ENCODE assay signal across 8 mouse cellular contexts in genomic region chr6:120539781-120540231, GRCm38 (mm10). TPM values are rescaled to one million over a fixed set of nuclear protein-coding genes. Genes with fewer than 3 reads are reported as not detected.
A peak's percentile ranks its signal among the peaks of the same experiment; 100 is the strongest.
DNase-seq lines count a peak whose midpoint lies in the region; ATAC-seq and TF ChIP-seq lines count a peak whose summit lies in the region.

No protein-coding gene starts in this region.

- H3K36me3 ChIP-seq in hindbrain, embryonic 13.5 days: no peaks in the 10 kb centered on the region
- H3K36me3 ChIP-seq in liver, embryonic 12.5 days: no peaks in the 10 kb centered on the region
- no peaks in the 10 kb centered on the region for H3K36me3 ChIP-seq in thymus, adult 2 months (ENCODE audit: control insufficient read depth, insufficient read depth, low read length)

- peaks cover 10% of the 10 kb centered on the region for H3K4me1 ChIP-seq in hindbrain, embryonic 13.5 days (replicated peaks)
- H3K4me1 ChIP-seq in liver, embryonic 12.5 days: peaks cover 13% of the 10 kb centered on the region
- H3K4me1 ChIP-seq in thymus, adult 2 months (replicated peaks; ENCODE audit: control insufficient read depth, insufficient read depth, low read length): 0 out of 2 replicates have a peak, but pooled peaks cover 3% of the 10 kb centered on the region

- H3K9me3 ChIP-seq in hindbrain, embryonic 13.5 days: no peaks in the 10 kb centered on the region
- H3K9me3 ChIP-seq in liver, embryonic 12.5 days (replicated peaks): no peaks in the 10 kb centered on the region

- DNase-seq in adrenal gland, postnatal 14 days: peak; percentile 81
- peak; percentile 20 for DNase-seq in gastrocnemius, postnatal 10 days
- DNase-seq in thymus, adult 2 months: no peak
- DNase-seq in left cerebral cortex, postnatal 36 days (ENCODE audit: low spot score in 2 of 2): no peak
- no peak for DNase-seq in right cerebral cortex, postnatal 25 days

- ATAC-seq in hindbrain, embryonic 13.5 days (ENCODE audit: low FRiP score): peak; percentile 36
- peak; percentile 38; the same call in 1 of the 2 replicates for ATAC-seq in liver, embryonic 12.5 days
- ATAC-seq in monocyte, adult 5-6 weeks (replicated peaks; ENCODE audit: insufficient number of reproducible peaks, low FRiP score, low TSS enrichment, poor library complexity, severe bottlenecking): peak; percentile 45; the same call in 1 of the 2 replicates

- no peak for TF ChIP-seq POLR2A in thymus, adult 2 months (IDR thresholded peaks at IDR 0.05; ENCODE audit: control insufficient read depth, extremely low read depth, insufficient read depth, low read length, poor library complexity)

- intact Hi-C loops in left cerebral cortex, postnatal 36 days (cut with DNase I): loop anchor here (1.0 kb wide), 1 partner anchor 196 kb away; no protein-coding TSS in a partner anchor

- 35% methylated on average over 10 of the region's 10 CpGs for WGBS in hindbrain, embryonic 13.5 days
- WGBS in liver, embryonic 12.5 days (ENCODE audit: insufficient replicate concordance): 46% methylated on average over 10 of the region's 10 CpGs
- 95% methylated on average over 10 of the region's 10 CpGs for WGBS in thymus, adult 2 months

- H3K27me3 ChIP-seq in hindbrain, embryonic 13.5 days: no peaks in the 10 kb centered on the region
- H3K27me3 ChIP-seq in liver, embryonic 12.5 days (replicated peaks): no peaks in the 10 kb centered on the region
- H3K27me3 ChIP-seq in thymus, adult 2 months (ENCODE audit: control insufficient read depth, insufficient read depth, low read length): no peaks in the 10 kb centered on the region

- no peak for TF ChIP-seq CTCF in thymus, adult 2 months (IDR thresholded peaks at IDR 0.05; ENCODE audit: borderline replicate concordance, control insufficient read depth, extremely low read depth, insufficient read depth, low read length, poor library complexity)

- no peak overlapping the region; the same call in 1 of the 2 replicates for H3K9ac ChIP-seq in hindbrain, embryonic 13.5 days
- 0 out of 2 replicates have a peak overlapping the region, but pooled peaks have one; percentile 60 for H3K9ac ChIP-seq in liver, embryonic 12.5 days

- H3K4me3 ChIP-seq in hindbrain, embryonic 13.5 days: no peak overlapping the region
- no peak overlapping the region for H3K4me3 ChIP-seq in liver, embryonic 12.5 days
- no peak overlapping the region for H3K4me3 ChIP-seq in thymus, adult 2 months (ENCODE audit: control insufficient read depth, insufficient read depth, low read length)

- H3K27ac ChIP-seq in hindbrain, embryonic 13.5 days: peak overlapping the region; percentile 52; the same call in 1 of the 2 replicates
- peak overlapping the region; percentile 51 for H3K27ac ChIP-seq in liver, embryonic 12.5 days
- no peak overlapping the region for H3K27ac ChIP-seq in thymus, adult 2 months (ENCODE audit: control insufficient read depth, insufficient read depth, low read length)

- H3K4me2 ChIP-seq in hindbrain, embryonic 13.5 days: no peak overlapping the region
- peak overlapping the region; percentile 65 for H3K4me2 ChIP-seq in liver, embryonic 12.5 days

RNA-seq across cellular contexts. Expression of gene Hdhd5, which starts 8.7 kb away (rescaled TPM):
- total RNA-seq in adrenal gland, postnatal 14 days (2021): 25.6 and 29.9 TPM in 2 replicates
- 10 to 100 TPM; 16.8 to 18.4 TPM for total RNA-seq in gastrocnemius, postnatal 10 days (2021)
- polyA plus RNA-seq in hindbrain, embryonic 13.5 days (2015; fragmentation: Nextera tagmentation; extraction: Ambion mirVana): 13.2 and 15.1 TPM in 2 replicates
- polyA plus RNA-seq in liver, embryonic 12.5 days (2016; fragmentation: Nextera tagmentation; extraction: Ambion mirVana): 15.6 and 16.0 TPM in 2 replicates
- total RNA-seq in monocyte, adult 5-6 weeks (2017): 31.1 to 77.0 TPM (median 45.3 TPM) in 3 replicates
- polyA plus RNA-seq in thymus, adult 2 months (2012; rRNA removed): 62.4 and 74.5 TPM in 2 replicates
- total RNA-seq in left cerebral cortex, postnatal 36 days (2021): 10 to 100 TPM; 30.9 to 44.9 TPM

RNA-seq across cellular contexts. Expression of gene Tmem121b, which starts 46.2 kb away (rescaled TPM):
- total RNA-seq in adrenal gland, postnatal 14 days (2021): 0.15 and 0.23 TPM in 2 replicates
- under 1 TPM; 0.16 to 0.20 TPM for total RNA-seq in gastrocnemius, postnatal 10 days (2021)
- 3.5 and 3.9 TPM in 2 replicates for polyA plus RNA-seq in hindbrain, embryonic 13.5 days (2015; fragmentation: Nextera tagmentation; extraction: Ambion mirVana)
- polyA plus RNA-seq in liver, embryonic 12.5 days (2016; fragmentation: Nextera tagmentation; extraction: Ambion mirVana): 0.02 TPM in 1 of 2 replicates, not detected in the other
- total RNA-seq in monocyte, adult 5-6 weeks (2017): 4.9 to 12.3 TPM (median 10.3 TPM) in 3 replicates
- 1.2 and 1.4 TPM in 2 replicates for polyA plus RNA-seq in thymus, adult 2 months (2012; rRNA removed)
- total RNA-seq in left cerebral cortex, postnatal 36 days (2021): 10 to 100 TPM; 58.9 to 66.1 TPM

Comparison
In these comparisons a context has a peak if more than half of its experiments do, and no peak if none do; other contexts are left out.
1. DNase-seq: peak in adrenal gland, postnatal 14 days (single experiment) and gastrocnemius, postnatal 10 days (single experiment); none in thymus, adult 2 months (single experiment), left cerebral cortex, postnatal 36 days (0 of 2) and right cerebral cortex, postnatal 25 days (single experiment).
2. Peak in every context shown above with its lines, with median percentiles within 50 percentile points of each other: ATAC-seq.